Mouse (Mus musculus): ENCODE results near the gene Zfp804a.

Gene Zfp804a

DNA sequence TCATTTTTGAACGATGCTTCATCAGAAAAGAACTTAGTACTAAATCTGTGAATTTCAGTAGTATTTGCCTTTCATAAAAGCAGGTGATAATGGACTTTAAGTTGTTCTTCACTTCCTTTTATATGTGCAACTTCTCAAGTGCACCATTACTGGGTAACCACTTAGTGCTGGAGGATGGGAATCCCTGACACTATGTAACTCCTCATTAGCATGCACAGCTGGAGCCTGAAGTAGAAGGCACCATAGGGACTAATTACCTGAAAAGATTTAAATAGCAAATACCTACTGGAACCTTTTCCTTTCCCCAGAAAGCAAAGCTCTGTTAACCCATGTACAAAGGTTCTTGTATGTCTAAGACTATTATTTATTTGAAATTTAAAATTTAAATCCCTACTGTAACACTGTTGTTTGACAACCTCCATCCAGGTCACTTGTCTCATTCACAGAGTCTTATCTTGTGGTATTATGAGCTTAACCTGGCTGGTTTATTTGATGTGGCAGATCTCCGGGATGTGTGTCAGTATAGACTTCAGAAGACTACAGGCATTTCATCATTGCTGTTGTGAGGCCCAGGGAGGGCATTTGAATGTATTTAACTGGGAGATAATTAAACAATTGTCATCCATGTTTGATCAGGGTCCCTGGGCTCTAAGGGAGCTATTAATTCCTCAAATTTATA lies 229.7 kb downstream of the Zfp804a start:
- no peak for DNase-seq

DNA sequence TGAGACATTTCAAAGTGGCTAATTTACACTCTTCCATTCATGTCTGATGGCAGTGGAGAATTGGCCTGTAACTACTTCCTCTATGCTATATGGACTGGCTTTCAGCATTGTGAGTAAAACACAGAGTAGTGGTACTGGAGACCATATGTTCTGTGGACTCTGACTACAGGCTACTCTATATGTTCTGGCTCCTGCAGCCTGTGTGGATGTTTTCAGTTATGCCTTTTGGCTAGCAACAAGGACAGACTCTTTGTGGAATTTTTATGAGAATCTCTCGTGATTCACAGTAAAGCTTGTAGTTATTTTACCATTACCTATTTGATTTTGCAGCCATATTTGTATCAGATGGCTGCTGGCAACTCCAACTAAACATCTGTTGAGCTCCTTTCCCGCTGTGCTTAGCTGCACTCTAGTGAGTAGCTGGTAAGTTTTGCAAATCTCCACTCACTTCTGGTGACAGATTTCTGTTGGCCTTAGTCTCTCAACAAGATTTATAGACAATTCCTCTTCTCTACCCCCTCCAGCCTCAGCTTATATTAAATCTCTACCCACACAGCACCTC lies 242.0 kb downstream of the Zfp804a start:
- no peak for DNase-seq

Data from lung, adult 18-20 months (tissue).